Mouse (Mus musculus) limb, embryonic 14.5 days (tissue): ENCODE results near the gene Chka. TPM values are rescaled to one million over a fixed set of nuclear protein-coding genes. Genes with fewer than 3 reads are reported as not detected.

ENCODE experiments used
- ATAC-seq: fragments of 200-750 bp; cut with Nextera tagmentation; 2 replicates; pipeline ENCODE4 v1.8.0; 2017; ENCODE audit warnings: low read depth, moderate number of reproducible peaks, moderate TSS enrichment; ENCODE audit not compliant: low FRiP score
- DNase-seq: peaks from one replicate; pipeline ENCODE4 v3.0.0-alpha.2; 2015; ENCODE audit warnings: low spot score
- H3K27ac ChIP-seq: fragments of 300-500 bp; sonication (generic); replicated peaks from 2 replicates; pipeline ENCODE4 v1.5.1; 2014; ENCODE audit warnings: low read depth, mild to moderate bottlenecking, low read length, moderate library complexity, mixed read lengths
- H3K27me3 ChIP-seq: fragments of 300-500 bp; sonication (generic); 2 replicates; pipeline ENCODE4 v1.6.1; 2014; ENCODE audit warnings: low read length, mixed read lengths; ENCODE audit not compliant: control insufficient read depth, insufficient read depth
- H3K36me3 ChIP-seq: fragments of 300-500 bp; sonication (generic); 2 replicates; pipeline ENCODE4 v1.6.1; 2014; ENCODE audit warnings: mild to moderate bottlenecking, low read length, moderate library complexity, mixed read lengths; ENCODE audit not compliant: control insufficient read depth, insufficient read depth
- H3K4me1 ChIP-seq: fragments of 300-500 bp; sonication (generic); 2 replicates; pipeline ENCODE4 v1.6.1; 2014; ENCODE audit warnings: antibody characterized with exemption, low read length, mixed read lengths; ENCODE audit not compliant: control insufficient read depth, insufficient read depth
- H3K4me2 ChIP-seq: fragments of 300-500 bp; sonication (generic); replicated peaks from 2 replicates; pipeline ENCODE4 v1.6.1; 2014; ENCODE audit warnings: low read depth, mild to moderate bottlenecking, low read length, moderate library complexity; ENCODE audit not compliant: severe bottlenecking
- H3K4me3 ChIP-seq: fragments of 300-500 bp; sonication (generic); replicated peaks from 2 replicates; pipeline ENCODE4 v1.5.1; 2014; ENCODE audit warnings: low read length
- H3K9ac ChIP-seq: fragments of 300-500 bp; sonication (generic); 2 replicates; pipeline ENCODE4 v1.6.1; 2014; ENCODE audit warnings: mild to moderate bottlenecking, low read depth, low read length, moderate library complexity; ENCODE audit not compliant: severe bottlenecking
- H3K9me3 ChIP-seq: fragments of 300-500 bp; sonication (generic); 2 replicates; pipeline ENCODE4 v1.6.1; 2016; ENCODE audit warnings: low read length; ENCODE audit not compliant: control insufficient read depth
- POLR2A ChIP-seq: fragments of 200-500 bp; IDR thresholded peaks from 2 replicates; pipeline ENCODE4 v1.8.0; 2012; ENCODE audit warnings: inconsistent platforms, mild to moderate bottlenecking, moderate library complexity, borderline replicate concordance; ENCODE audit not compliant: insufficient read depth, insufficient read length; ENCODE audit errors: extremely low read depth
- WGBS: fragments of 180-500 bp; shearing (Covaris S2); extraction: QIAGEN DNeasy Blood & Tissue Kit; methylation state at CpG from one replicate; pipeline ENCODE4 v1.1.7; 2014; 5-methylcytosine and 5-hydroxymethylcytosine counted together
- polyA plus RNA-seq, 2 experiments: library from polyadenylated mRNA; depleted of rRNA in 1 of 2; stranded (reverse) in 1 of 2; unstranded in 1 of 2; fragments of >200 nt; fragmentation: Nextera tagmentation in 1 of 2; extraction: Ambion mirVana in 1 of 2; gene quantifications; 2 replicates each; pipeline versions ENCODE4 v1.2.1 to v1.2.3; 2012 to 2014

Gene Chka
- polyA plus RNA-seq, 2 experiments = 32.7 to 65.4 TPM

GRCm38 (mm10) chr19:3903648-3904362 is 52.2 kb downstream of the Chka start:
- no peak for ATAC-seq
- Histone ChIP-seq H3K36me3 (peaks cover 41% of the 10 kb centered on the region), H3K4me1 (peaks cover 29% of the 10 kb centered on the region), H3K9ac (no peak overlapping the region), H3K9me3 (no peaks in the 10 kb centered on the region), H3K27me3 (no peaks in the 10 kb centered on the region), H3K27ac (no peak overlapping the region), H3K4me3 (no peak overlapping the region), H3K4me2 (no peak overlapping the region)
- WGBS = 74% methylated on average over 25 of the region's 25 CpGs
- TF ChIP-seq POLR2A = no peak
- no peak for DNase-seq

- H3K4me1 ChIP-seq = peaks cover 29% of the 10 kb centered on the region
- H3K27me3 ChIP-seq = no peaks in the 10 kb centered on the region
- H3K27ac ChIP-seq = no peak overlapping the region
- ATAC-seq (no peak), DNase-seq (no peak)
- peaks cover 41% of the 10 kb centered on the region for H3K36me3 ChIP-seq
- TF ChIP-seq POLR2A = no peak
- no peaks in the 10 kb centered on the region for H3K9me3 ChIP-seq
- 59% methylated on average over 10 of the region's 10 CpGs for WGBS
- 0 out of 2 replicates have a peak overlapping the region, but pooled peaks have one; percentile 52 for H3K4me3 ChIP-seq
- no peak overlapping the region for H3K4me2 ChIP-seq
- H3K9ac ChIP-seq = no peak overlapping the region
Measured at GRCm38 (mm10) chr19:3904363-3904675, 52.7 kb downstream of the Chka start.

GRCm38 (mm10) chr19:3905261-3905969 is 53.8 kb downstream of the Chka start:
- no peak for DNase-seq
- WGBS = 26% methylated on average over 6 of the region's 6 CpGs
- H3K9ac ChIP-seq = no peak overlapping the region

GRCm38 (mm10) chr19:3906326-3906725 is 54.8 kb downstream of the Chka start:
- Histone ChIP-seq H3K9me3 (no peaks in the 10 kb centered on the region), H3K27ac (no peak overlapping the region; the same call in 1 of the 2 replicates), H3K27me3 (no peaks in the 10 kb centered on the region), H3K9ac (peak overlapping the region; percentile 61), H3K4me1 (peaks cover 29% of the 10 kb centered on the region), H3K36me3 (peaks cover 49% of the 10 kb centered on the region), H3K4me3 (peak overlapping the region; percentile 52), H3K4me2 (peak overlapping the region; percentile 75)
- DNase-seq (no peak), ATAC-seq (no peak)
- no peak for TF ChIP-seq POLR2A
- 28% methylated on average over 10 of the region's 10 CpGs for WGBS

More at GRCm38 (mm10) chr19:3905261-3905969, 53.8 kb downstream of the Chka start:
- Histone ChIP-seq H3K27ac (0 out of 2 replicates have a peak overlapping the region, but pooled peaks have one; percentile 43), H3K4me1 (peaks cover 29% of the 10 kb centered on the region), H3K4me3 (peak overlapping the region; percentile 52), H3K27me3 (no peaks in the 10 kb centered on the region), H3K4me2 (peak overlapping the region; percentile 75), H3K36me3 (peaks cover 45% of the 10 kb centered on the region), H3K9me3 (no peaks in the 10 kb centered on the region)
- no peak for ATAC-seq
- TF ChIP-seq POLR2A = no peak
